Mouse (Mus musculus) lung, postnatal 36 days (tissue): ENCODE results near the gene Csdc2.
"Not testable (repeated sequence)": the region's sequence is repeated elsewhere in the genome, so short reads cannot be mapped to it uniquely, and the experiment has no call there.

Experiments
- DNase-seq: peaks from one replicate; pipeline ENCODE4 v3.0.0; 2022; ENCODE audit warnings: mixed read lengths

Csdc2 gene

DNA sequence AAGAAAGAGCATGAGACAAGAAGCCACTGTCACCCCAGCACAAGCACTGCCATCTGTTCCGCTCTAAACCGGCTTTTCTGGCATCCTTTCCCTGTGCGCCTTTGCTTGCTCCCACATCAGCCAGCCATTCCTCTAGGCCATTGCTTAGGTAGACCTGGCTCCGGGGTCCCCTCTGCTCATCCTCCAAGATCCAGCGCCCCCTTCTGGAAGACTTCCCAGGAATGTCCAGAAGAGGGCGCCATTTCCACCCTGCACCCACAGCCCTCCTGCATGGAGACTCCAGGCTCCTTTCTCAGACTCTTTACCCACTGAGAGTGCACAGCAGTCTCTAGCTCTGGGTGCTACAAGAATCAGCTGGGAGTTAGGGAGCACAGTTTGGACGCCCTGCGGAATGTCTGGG lies 19.9 kb downstream of the Csdc2 start:
- DNase-seq = peak; percentile 52

DNA sequence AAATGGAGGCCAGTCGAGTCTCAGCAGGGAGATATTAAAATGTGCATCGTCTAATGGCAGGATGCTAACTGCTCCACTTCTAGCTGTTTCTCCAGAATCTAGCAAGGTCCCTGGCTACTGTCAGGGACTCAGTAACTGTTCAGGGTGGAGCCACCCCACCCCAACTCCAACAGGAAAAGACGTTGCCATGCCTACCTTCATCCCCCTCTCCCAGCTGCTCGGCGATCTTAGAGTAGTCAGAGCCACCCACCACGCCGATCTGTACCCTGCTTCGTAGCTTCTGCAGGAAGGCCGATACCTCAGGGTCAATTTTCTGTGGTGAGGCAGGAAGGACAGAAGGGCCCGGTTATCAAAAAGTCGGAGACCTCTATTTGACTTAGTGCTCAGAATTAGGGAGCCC lies 21.0 kb downstream of the Csdc2 start:
- no peak for DNase-seq

DNA sequence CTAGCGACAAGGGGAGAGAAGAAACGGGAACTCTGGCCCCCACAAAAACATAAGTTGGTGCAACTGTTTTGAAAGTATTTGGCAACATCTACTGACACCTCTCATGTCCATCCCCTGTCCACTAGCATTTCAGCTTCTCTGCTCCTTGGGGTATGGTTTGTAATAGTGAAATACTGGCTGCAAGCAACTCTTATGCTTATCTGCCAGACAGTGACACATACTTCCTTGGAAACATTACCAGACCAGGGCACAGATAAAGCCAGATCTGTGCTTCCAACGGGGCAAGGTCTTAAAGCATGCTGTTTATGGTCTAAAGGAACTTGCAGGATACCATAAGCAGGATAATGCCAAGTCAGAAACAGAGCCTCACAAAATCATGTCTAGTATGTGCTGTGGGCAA lies 22.3 kb downstream of the Csdc2 start:
- no peak for DNase-seq

DNA sequence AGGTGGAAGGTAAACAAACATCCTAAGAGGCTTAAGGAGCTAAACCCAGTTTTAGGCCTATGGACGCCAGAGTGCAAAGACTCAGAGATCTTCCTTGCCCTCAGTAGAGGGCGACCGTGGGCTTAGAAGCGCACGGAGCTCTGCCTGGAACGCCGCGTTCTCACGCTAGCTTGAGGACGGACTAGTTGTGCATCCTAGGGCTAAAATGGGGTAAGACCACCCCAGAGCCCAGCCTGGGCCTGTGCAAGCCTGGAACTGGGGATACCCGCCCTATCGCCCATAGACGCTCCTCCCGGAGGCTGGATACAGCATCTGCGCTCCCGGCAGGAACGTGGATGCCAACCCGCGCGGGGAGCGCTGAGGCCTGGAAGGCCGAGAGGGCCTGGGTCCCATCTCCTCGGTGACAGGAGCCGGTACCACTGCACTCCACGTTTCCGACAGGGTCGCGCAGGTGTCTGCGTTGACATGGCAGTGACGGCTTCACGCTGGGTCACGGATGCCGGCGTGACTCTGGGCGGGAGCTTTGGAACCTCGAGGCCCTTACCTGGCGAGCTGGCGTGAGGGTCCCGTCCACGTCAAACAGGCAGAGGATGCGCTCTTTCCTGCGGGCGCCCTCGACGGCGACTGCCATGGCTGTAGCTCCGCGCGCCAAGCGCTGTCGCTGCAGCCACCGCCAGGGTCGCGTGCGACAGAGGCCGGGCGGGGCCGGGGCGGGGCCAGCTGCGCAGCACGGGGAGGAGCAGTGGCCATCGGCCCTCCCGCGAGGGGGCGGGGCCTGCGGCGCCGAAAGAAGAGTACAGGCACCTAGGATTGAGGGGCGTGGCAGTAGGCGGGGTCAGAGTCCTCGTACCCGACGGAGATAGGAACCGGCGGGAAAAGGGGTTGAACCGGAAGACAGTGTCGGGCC lies 23.9 kb downstream of the Csdc2 start, which contains the start of gene Pmm1:
Pmm1 (minus strand) TSS at position 760 of the 907 bp plus-strand sequence.
- peak; percentile 100 for DNase-seq

DNA sequence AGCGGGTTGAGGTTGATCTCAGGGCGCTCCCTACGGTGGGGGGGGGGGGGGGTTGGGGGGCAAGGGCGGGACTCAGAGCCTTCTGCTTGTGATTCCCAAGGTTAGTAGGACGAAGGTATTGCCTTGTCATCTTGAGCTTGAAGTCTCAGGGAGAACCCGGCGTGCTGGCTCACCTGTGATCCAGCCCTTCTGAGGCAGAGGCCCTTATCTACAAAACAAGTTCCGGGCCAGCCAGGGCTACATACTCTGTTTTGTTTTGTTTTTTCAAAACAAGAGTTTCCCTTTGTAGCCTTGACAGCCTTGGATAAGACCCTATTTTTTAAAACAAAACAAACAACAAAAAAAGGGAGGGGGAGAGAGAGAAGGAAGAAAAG lies 24.5 kb downstream of the Csdc2 start:
- DNase-seq = no peak

DNA sequence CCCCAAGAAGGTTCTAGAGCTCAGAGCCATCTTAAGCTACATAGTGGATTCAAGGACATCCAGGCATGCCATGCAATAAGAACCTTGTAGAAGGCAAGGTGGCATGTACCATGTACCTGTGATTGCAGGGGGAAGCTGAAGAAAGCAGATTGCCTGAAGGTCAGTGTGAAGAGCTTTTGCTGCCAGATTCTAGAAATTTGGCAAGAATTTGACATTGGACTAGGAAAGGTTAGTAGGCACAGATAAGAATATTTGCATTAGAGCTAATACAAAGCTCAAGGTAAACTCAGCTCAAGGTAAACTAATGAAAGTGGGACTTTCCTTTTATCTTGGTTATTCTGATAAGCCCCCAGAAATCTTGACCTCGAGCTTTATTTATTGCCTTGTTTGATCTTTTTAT lies 27.7 kb downstream of the Csdc2 start:
- no peak for DNase-seq

DNA sequence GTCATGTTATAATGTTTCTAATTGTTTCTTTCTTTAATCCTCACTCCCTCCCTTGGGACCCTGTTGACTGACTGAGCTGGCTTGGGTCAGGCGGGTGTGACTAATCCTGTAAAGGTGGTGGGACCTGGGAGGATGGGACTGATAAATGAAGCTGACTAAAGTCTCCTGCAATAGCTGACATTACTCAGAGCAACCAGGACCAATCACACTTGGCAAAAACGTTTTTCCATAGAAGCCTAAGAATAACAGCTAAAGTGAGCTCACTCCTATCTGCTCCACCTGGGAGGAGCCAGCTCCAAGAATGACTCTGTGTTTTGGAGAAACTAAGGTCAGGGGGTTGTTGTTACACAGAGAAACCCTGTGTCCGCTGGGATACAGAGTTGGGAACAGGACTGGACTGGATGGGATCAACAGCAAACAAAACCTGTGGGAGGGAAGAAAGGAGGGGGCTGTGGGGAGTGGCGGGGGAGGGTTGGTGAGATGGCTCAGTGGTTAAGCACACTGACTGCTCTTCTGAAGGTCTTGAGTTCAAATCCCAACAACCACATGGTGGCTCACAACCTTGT lies 28.5 kb downstream of the Csdc2 start:
- DNase-seq = no peak

DNA sequence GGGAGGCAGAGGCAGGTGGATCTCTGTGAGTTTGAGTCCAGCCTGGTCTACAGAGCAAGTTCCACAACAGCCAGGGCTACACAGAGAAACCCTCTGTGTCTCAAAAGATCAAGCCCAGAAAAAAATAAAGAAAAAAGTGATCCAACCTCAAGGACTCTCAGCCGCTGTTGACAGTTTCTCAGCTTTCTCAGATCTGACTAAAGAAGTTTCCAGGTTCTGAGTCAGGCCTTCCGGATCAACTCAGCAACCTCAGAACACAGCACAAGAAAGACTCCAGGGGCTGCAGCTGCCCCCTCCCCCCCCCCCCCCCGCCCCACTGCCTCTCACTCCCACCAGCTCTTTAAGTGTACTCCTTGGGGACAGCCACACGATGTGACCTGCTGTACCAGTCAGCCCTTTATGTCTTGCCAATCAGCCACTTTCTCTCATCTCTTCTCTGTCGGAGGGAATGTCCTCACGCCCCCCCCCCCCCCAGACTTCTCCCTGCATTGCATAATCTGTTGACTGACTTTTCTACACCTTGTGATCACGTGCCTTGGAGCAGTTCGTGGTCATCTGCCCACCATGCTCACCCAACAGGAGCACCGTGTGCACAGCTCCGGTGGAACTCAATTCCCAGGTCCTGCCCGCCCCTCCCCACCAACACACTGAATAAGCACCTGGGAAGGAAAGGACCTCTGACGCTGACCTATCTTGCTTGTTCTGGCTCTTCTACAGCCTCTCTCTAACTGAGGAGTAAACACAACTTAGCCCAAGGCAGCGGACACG lies 29.7 kb downstream of the Csdc2 start:
- DNase-seq = peak; percentile 30

DNA sequence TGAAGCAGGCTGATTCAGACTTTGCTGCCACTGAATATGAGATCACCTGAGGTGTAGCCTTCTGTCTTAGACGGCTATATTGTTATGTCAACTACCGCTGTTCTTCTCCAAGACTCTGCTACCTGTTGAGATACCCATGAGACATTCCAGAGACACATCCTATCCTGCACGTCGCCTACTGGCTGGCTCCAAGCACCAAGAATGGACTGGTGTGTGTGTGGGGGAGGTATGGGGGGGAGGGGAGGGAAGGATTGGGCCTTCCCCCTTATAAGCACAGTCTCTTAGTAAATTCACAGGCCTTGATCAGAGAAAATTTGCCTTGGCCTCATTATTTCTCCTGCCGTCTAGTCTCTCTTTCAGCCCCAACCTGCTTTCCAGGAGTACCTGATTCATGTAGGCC lies 31.3 kb downstream of the Csdc2 start:
- DNase-seq = no peak

DNA sequence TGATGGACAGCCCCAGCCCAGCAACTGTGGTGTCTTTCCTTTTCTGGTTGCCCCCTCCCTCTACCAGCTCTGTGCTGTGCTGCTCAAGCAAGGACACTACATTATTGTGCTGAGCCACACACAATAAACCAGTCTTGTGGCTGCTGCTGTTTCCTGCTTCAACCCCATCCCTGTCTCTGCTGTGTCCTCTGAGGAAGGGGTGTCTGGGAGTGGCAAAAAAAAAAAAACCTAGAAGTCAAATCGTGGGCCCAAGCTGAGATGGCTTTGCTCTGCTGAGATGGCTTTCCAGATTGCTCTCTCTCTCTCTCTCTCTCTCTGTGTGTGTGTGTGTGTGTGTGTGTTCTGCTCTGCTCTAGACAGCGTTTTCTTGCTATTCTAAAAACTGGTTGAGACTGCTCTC lies 31.9 kb downstream of the Csdc2 start:
- DNase-seq = no peak

DNA sequence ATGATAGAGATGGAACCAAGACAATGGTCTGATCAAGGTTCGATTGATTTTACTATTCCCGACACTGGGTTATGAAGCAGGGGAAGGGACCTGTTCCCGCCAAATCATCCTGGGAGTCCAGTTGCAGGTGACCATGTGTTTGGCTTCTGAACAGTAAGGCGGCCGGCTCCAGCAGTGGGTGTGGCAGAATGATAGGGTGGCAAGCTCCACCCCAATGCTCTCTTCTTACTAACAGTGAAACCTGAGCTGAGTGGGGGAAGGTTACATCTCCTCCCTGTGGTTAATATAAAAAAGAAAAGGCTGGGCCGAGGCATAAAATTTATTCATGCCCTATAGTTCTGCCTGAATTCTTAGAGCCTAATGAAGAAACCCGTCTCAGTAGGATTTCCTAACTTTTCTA lies 32.6 kb downstream of the Csdc2 start:
- DNase-seq = peak; percentile 56

DNA sequence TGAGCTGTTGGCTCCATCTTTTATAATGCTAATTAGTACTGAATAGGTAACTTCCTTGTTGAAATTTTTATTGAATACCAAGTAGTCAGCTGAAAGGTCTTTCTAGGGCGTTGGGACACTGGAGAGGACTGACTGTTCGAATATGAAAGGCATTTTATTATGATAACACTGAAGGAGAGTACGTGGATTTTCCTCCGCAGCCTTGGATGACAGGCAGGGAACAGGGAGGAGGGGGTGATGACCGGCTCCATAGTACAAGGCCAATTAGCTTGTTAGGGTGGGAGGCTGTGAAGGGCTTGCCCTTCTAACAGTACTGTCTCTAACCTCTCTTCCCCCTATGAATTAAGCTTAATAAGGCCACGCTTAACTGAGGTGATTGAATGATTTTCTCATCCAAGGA lies 33.1 kb downstream of the Csdc2 start:
- not testable (repeated sequence) for DNase-seq

DNA sequence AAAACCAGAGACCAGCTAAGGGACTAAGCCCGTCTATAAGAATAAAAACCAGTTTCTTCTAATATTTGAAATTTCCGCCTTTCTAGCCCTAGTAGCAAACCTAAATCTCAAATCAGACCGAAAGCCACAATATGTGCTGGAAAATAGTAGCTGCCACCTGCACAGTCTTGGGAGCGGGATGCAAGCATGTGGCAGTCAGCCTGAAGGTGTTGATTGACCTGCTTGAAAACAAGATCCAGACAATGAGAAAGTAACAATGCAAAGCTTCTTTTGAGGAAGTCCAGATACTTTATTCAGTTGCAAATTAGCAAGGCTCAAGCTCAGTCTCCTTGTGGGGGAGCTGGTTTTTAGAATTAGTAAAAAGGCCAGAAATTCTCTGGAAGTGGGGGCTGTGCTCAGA lies 33.9 kb downstream of the Csdc2 start:
- not testable (repeated sequence) for DNase-seq

DNA sequence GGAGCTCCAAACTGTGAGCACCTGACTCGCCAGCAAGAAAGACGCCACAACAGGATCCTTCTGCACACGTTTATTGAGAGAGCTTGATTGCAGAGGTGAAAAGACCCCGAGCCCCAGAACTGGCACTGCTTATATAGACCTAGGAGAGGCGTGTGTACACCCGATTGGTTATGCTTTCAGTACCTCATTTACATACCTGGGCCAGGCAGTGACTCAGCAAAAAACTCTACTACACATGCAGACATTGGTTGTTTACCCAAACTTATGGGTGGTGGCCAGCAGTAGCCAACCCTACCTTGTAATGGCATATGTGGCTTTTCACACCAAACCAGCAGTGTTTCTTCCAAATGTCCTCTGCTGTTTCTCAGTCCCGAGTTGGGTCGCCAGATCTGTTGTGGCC lies 38.6 kb downstream of the Csdc2 start:
- DNase-seq = not testable (repeated sequence)

DNA sequence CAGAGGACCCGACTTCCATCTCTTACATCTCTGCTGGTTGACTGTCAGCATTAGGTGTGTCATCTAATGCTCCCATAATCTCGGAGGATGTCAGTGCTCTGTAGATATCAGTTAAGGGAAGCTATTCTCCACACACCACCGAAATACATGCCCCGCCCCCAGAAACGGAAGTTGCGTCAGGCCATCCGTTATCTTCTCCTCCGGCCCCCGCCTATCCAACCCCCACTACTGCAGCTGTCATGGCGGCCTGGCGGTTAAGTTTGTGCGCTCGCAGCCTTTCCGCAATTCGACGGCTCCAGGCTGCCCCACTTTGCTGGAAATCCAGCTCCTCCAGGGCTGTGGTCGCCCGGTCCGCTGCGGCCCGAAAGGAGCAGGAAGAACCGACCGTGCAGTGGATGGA lies 43.8 kb downstream of the Csdc2 start, which contains the start of gene 1700029P11Rik:
1700029P11Rik (plus strand) TSS at position 220 of the 400 bp plus-strand sequence.
- DNase-seq = no peak

DNA sequence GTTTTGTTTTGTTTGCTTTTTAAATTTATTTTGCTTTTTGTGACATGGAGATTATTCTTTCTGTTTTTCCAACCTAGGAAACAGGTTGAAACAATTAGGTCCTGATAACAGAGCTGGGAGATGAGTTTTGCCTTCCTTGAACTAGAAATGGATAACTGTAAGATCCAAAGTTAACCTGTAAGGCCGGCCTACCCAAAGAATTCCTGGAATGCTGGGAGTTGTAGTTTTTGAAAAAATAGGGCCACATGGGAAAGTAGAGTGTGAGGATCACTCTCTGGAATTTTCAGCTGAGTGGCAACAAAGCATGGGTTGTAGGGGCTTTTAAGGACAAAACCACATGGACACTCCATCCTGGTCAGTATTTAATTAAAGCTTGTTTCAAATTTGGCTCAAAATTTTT lies 45.6 kb downstream of the Csdc2 start:
- no peak for DNase-seq

DNA sequence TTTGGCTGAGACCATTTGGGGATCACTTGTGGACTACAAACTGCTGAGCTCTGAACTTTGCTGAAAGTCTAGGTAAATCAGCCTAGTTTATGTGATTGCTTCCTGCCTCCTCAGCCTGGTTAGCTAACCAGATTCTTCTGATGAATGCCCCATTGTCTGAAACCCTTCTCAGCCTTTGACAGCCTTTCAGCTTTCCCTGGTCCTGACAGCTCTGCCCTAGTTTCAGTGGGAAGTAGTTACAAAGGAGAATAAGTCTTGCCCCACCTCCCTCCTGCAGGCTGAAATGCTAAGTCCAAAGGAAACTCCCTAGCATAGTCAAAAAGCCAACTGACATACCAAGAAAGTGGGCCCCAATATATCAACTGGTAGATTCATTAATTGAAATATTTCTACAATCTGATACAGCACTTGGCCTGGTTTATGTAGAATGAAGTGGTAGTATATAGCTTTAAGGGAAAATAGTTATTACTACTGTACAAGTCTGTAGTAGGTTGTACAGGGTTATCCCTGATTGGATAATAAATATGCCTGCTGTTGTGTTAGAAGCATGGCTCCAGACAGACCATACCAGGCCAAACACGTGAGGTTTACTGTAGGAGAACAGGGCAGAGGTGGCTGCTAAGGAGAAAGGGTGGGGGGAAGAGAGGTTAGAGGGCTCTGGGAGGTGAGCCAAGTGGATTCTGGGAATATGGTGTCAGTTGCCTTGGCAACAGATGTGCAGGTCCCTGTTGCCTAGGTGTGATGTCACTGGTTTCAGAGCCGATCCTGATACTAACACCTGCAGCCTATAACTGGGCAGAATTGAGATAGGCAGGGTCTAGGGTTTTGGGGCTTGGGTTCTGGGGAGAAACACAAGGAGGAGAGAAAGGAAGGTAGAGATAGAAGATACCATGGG lies 49.0 kb downstream of the Csdc2 start:
- DNase-seq = no peak

DNA sequence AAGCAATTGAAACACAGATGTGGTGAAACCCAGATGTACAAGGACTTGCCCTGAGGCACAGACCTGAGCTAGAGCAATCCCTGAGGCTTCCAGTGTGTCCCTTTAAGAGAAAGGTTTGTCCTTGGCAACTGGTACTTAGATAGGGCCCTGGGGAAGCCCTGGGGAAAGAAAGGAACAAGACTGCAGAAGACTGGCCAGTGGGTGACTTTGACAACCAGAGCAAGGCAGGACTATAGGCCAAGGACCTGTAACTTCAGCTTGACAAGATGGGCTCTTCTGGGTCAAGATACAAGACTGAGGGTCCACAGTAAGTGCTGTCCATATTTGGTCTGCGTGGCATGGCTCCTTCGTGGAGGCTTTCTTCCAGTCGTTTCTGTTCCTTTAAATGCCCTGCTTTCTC lies 51.1 kb downstream of the Csdc2 start, which contains the start of gene Xrcc6:
Xrcc6 (plus strand) TSS at position 190 of the 400 bp plus-strand sequence.
- DNase-seq = no peak

DNA sequence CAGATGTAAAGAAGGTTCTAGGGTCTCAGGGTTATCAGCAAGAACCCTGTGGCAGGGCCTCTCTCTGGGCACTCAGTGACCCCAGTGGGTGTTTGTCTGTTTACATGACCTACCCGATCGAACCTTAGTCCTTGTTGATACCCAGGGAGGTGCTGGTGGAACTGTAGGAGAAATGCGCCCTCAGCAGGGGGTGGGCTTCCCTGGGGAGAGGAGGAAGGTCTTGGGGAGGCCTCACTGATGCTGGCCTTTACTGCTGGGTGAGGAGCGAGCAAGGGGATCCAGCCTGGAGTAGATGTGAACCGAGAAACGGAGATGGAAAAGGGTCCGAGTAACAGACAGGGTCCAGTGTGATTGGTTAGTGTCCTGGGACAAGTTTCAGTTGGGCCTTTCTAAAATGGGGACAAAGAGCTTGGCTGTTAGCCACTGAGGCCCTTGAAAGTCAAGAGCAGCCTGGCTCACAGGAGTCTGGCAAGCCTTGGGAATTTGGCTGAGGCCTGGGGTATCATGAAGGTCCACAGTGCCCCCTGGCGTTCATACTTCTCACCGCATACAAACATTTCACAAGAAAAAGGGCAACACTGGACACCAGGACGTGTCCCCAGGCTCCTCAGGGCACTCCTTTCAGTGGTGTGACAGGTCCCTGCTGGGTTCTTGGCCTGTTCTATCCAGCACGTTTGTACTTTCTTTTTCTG lies 53.0 kb downstream of the Csdc2 start:
- DNase-seq = peak; percentile 97

DNA sequence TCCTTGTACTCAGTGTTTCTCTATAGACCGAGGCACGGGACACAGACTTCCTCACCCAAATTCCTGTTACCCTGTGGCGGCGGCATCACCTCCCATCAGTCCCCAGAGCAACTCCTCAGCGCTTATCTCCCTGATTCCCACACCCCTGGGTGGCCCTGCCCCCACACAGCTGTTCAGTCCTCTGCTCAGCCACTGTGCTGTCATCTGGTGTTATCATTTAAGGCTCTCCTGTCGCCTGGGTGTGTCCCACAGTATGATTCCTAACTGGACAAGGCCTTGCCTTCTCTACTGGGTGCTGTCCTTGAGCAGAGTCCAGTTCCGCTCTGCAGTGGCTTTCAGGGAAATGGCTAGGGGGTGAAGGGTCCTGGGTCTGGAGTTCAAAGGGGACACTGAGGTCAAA lies 54.0 kb downstream of the Csdc2 start:
- no peak for DNase-seq

DNA sequence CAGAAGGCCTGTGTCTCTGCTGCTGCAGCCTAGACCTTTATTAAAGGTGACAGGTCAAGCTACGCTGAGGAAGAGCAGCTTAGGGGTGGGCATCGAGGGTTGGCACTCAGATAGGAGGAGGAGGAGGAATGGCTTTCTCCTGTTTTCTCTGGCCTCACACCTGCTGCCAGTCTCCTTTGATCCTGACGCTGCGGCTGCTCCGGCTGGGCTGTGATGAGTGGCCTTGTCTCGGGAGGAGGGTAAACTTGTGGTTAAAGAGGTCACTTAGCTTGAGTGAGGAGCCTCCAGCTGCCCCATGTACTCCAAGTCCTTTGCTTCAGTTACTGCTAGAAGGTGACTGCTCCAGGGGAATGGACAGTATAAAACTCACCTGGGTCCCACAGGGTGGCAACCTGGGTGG lies 57.4 kb downstream of the Csdc2 start:
- DNase-seq = no peak
